Mouse (Mus musculus): Measurements from ENCODE around the gene Dnah1.

- TF ChIP-seq CTCF (IDR thresholded peaks at IDR 0.05; ENCODE audit: low read depth, low read length) (no peak), POLR2A (IDR thresholded peaks at IDR 0.05; ENCODE audit: insufficient read depth, low read length) (no peak), EP300 (IDR thresholded peaks at IDR 0.05; ENCODE audit: insufficient read depth, low read depth, low read length) (no peak)
Observed at GRCm38 (mm10) chr14:31213868-31214267, 109.8 kb downstream of the Dnah1 start.
